Mouse (Mus musculus): ENCODE data around the gene Btn2a2. TPM values are rescaled to one million over a fixed set of nuclear protein-coding genes. Genes with fewer than 3 reads are reported as not detected.

Btn2a2 gene
- polyA plus RNA-seq, 1 experiment from 2014 or later, result 0.50 TPM

- ATAC-seq (ENCODE audit: low FRiP score, low TSS enrichment), result no peak
- 3% methylated on average over 10 of the region's 10 CpGs for WGBS
- H3K27ac ChIP-seq (ENCODE audit: low read length), result peak overlapping the region; percentile 97
- no peaks in the 10 kb centered on the region for H3K36me3 ChIP-seq (ENCODE audit: insufficient read depth, low read length)
- H3K4me3 ChIP-seq (ENCODE audit: low read length), result peak overlapping the region; percentile 85
- no peaks in the 10 kb centered on the region for H3K27me3 ChIP-seq (ENCODE audit: insufficient read depth, low read length)
- H3K9me3 ChIP-seq (ENCODE audit: low read length), result no peaks in the 10 kb centered on the region
- peaks cover 14% of the 10 kb centered on the region for H3K4me1 ChIP-seq (ENCODE audit: insufficient read depth, low read length)
- H3K9ac ChIP-seq (replicated peaks; ENCODE audit: low read length), result peak overlapping the region; percentile 83
- H3K4me2 ChIP-seq (replicated peaks; ENCODE audit: low read depth, low read length), result peak overlapping the region; percentile 83
These were observed 43.5 kb downstream of the Btn2a2 start for GRCm38 (mm10) chr13:23445156-23445555.

GRCm38 (mm10) chr13:23444451-23444850 is 44.2 kb downstream of the Btn2a2 start:
- Histone ChIP-seq H3K4me3 (ENCODE audit: low read length) (no peak overlapping the region), H3K4me1 (ENCODE audit: insufficient read depth, low read length) (peaks cover 14% of the 10 kb centered on the region), H3K36me3 (ENCODE audit: insufficient read depth, low read length) (no peaks in the 10 kb centered on the region), H3K27ac (ENCODE audit: low read length) (no peak overlapping the region), H3K27me3 (ENCODE audit: insufficient read depth, low read length) (no peaks in the 10 kb centered on the region), H3K4me2 (replicated peaks; ENCODE audit: low read depth, low read length) (peak overlapping the region; percentile 83), H3K9ac (replicated peaks; ENCODE audit: low read length) (peak overlapping the region; percentile 26; the same call in 1 of the 2 replicates), H3K9me3 (ENCODE audit: low read length) (no peaks in the 10 kb centered on the region)
- WGBS, result 68% methylated on average over 5 of the region's 5 CpGs
- ATAC-seq (ENCODE audit: low FRiP score, low TSS enrichment), result no peak

DNA sequence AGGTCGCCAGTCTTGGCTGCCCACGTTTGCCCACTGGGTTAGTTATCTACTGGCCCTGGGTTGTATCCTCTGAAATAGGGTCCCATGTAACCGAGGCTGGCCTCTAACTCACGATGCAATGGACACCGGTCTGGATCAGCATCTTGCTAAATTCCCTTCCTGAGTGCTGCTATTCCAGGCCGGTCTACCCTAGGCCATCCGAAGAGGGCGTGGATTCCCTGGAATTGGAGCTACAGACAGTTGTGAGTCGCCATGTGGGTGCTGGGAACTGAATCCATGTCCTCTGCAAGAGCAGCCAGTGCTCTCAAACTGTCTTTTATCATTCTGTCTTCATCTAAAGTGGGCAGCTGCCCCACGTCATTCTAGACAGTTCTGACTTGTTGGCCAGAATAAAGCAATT is 48.8 kb downstream of the Btn2a2 start:
- Histone ChIP-seq H3K4me2 (replicated peaks; ENCODE audit: low read depth, low read length) (no peak overlapping the region), H3K9me3 (ENCODE audit: low read length) (no peaks in the 10 kb centered on the region), H3K27ac (ENCODE audit: low read length) (no peak overlapping the region), H3K36me3 (ENCODE audit: insufficient read depth, low read length) (no peaks in the 10 kb centered on the region), H3K27me3 (ENCODE audit: insufficient read depth, low read length) (no peaks in the 10 kb centered on the region), H3K4me3 (ENCODE audit: low read length) (no peak overlapping the region), H3K9ac (replicated peaks; ENCODE audit: low read length) (no peak overlapping the region), H3K4me1 (ENCODE audit: insufficient read depth, low read length) (peaks cover 16% of the 10 kb centered on the region)
- no peak for ATAC-seq (ENCODE audit: low FRiP score, low TSS enrichment)
- WGBS, result 71% methylated on average over 10 of the region's 10 CpGs

DNA sequence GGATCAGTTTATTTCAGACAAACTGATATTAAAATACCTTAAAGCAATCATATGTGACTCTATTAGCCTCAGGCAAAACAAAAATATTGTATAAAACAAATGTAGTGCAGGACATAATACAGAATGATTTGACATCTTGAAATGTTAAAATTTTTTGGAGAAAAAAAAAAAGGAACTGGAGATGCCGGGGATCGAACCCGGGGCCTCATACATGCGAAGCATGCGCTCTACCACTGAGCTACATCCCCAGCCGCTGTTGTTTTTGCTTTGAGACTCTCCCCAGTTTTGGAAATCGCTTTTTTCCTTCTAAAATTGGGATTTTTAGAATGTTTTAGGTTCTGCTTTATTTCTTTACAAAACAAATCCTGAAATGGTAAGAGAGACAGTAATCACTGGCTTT is 50.1 kb downstream of the Btn2a2 start:
- H3K4me3 ChIP-seq (ENCODE audit: low read length), result peak overlapping the region; percentile 56
- H3K9ac ChIP-seq (replicated peaks; ENCODE audit: low read length), result 0 out of 2 replicates have a peak overlapping the region, but pooled peaks have one; percentile 38
- peaks cover 14% of the 10 kb centered on the region for H3K4me1 ChIP-seq (ENCODE audit: insufficient read depth, low read length)
- 0% methylated on average over 7 of the region's 7 CpGs for WGBS
- no peaks in the 10 kb centered on the region for H3K9me3 ChIP-seq (ENCODE audit: low read length)
- H3K27me3 ChIP-seq (ENCODE audit: insufficient read depth, low read length), result no peaks in the 10 kb centered on the region
- no peak overlapping the region for H3K27ac ChIP-seq (ENCODE audit: low read length)
- peak overlapping the region; percentile 59 for H3K4me2 ChIP-seq (replicated peaks; ENCODE audit: low read depth, low read length)
- ATAC-seq (ENCODE audit: low FRiP score, low TSS enrichment), result peak; percentile 60; the same call in 1 of the 2 replicates
- no peaks in the 10 kb centered on the region for H3K36me3 ChIP-seq (ENCODE audit: insufficient read depth, low read length)

GRCm38 (mm10) chr13:23437908-23438307 is 50.7 kb downstream of the Btn2a2 start:
- Histone ChIP-seq H3K4me2 (replicated peaks; ENCODE audit: low read depth, low read length) (peak overlapping the region; percentile 59), H3K27me3 (ENCODE audit: insufficient read depth, low read length) (no peaks in the 10 kb centered on the region), H3K4me1 (ENCODE audit: insufficient read depth, low read length) (peaks cover 17% of the 10 kb centered on the region), H3K27ac (ENCODE audit: low read length) (peak overlapping the region; percentile 84; the same call in 1 of the 2 replicates), H3K36me3 (ENCODE audit: insufficient read depth, low read length) (no peaks in the 10 kb centered on the region), H3K9ac (replicated peaks; ENCODE audit: low read length) (peak overlapping the region; percentile 69), H3K4me3 (ENCODE audit: low read length) (peak overlapping the region; percentile 56), H3K9me3 (ENCODE audit: low read length) (no peaks in the 10 kb centered on the region)
- ATAC-seq (ENCODE audit: low FRiP score, low TSS enrichment), result peak; percentile 91
- under 1% methylated on average over 17 of the region's 17 CpGs for WGBS

DNA sequence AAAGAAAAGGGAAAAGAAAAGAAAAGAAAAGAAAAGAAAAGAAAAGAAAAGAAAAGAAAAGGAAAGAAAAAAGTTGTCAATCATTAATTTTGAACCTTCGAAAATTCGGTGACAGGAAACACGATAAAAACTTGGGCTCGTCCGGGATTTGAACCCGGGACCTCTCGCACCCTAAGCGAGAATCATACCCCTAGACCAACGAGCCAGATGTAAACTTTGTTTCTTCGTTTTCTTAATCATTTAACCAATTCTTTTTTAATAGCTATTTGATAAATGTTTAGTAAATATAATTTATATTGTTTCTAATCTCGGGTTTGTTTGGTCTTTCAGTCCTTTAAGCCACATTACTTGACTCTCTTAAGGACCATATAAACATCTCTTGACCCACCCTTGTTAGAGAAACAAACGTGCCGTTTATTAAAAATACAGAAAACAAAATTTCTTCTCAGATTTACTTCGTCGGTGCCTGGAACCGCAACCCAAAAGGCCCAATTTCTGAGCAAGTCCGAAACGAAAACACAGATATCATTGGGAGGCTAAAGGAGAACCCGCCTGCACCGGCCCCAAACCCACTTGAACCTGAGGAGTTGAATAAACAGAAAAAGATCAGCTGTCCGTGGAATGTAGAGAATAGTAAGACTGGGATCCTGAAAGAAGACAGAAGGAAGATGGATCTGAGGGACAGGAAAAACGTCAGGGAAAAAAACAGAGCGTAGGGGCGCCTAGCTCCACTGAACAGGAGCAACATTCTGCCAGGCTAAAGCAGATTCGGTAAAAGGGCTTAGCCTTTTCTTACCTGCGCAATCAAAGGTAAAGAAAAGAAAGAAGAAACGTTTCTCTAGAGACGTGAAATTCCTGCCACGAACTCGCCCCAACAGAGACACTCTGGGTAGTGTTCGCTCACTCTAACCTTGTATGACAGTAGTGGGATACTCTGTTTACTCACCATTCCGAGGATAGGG is 51.5 kb downstream of the Btn2a2 start:
- H3K9me3 ChIP-seq (ENCODE audit: low read length), result no peaks in the 10 kb centered on the region
- H3K4me1 ChIP-seq (ENCODE audit: insufficient read depth, low read length), result peaks cover 17% of the 10 kb centered on the region
- under 1% methylated on average over 32 of the region's 32 CpGs for WGBS
- peak; percentile 24; the same call in 1 of the 2 replicates for ATAC-seq (ENCODE audit: low FRiP score, low TSS enrichment)
- H3K27me3 ChIP-seq (ENCODE audit: insufficient read depth, low read length), result no peaks in the 10 kb centered on the region
- H3K27ac ChIP-seq (ENCODE audit: low read length), result peak overlapping the region; percentile 84
- peak overlapping the region; percentile 59 for H3K4me2 ChIP-seq (replicated peaks; ENCODE audit: low read depth, low read length)
- H3K4me3 ChIP-seq (ENCODE audit: low read length), result peak overlapping the region; percentile 56
- H3K36me3 ChIP-seq (ENCODE audit: insufficient read depth, low read length), result no peaks in the 10 kb centered on the region
- H3K9ac ChIP-seq (replicated peaks; ENCODE audit: low read length), result peak overlapping the region; percentile 69

DNA sequence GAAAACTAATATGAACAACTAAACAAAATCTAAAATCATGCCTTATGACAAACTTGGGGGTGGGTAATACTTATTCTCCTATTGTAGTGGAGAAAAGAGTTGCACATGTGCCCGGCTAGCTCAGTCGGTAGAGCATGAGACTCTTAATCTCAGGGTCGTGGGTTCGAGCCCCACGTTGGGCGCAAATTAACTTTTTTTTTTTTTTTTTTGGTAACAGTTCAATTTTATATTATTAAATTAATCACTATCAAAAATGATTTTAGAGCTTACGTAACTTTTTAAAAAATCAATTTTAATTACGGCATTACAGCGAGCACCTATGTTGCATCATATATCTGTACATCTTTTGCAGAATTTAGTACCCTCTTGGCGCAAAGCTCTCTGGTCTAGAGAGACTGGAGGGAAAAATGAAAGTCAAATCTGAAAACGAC is 52.4 kb downstream of the Btn2a2 start:
- Histone ChIP-seq H3K36me3 (ENCODE audit: insufficient read depth, low read length) (no peaks in the 10 kb centered on the region), H3K9ac (replicated peaks; ENCODE audit: low read length) (no peak overlapping the region), H3K4me3 (ENCODE audit: low read length) (peak overlapping the region; percentile 54), H3K9me3 (ENCODE audit: low read length) (no peaks in the 10 kb centered on the region), H3K4me2 (replicated peaks; ENCODE audit: low read depth, low read length) (peak overlapping the region; percentile 65), H3K27ac (ENCODE audit: low read length) (no peak overlapping the region), H3K27me3 (ENCODE audit: insufficient read depth, low read length) (no peaks in the 10 kb centered on the region), H3K4me1 (ENCODE audit: insufficient read depth, low read length) (peaks cover 17% of the 10 kb centered on the region)
- WGBS, result 0% methylated on average over 11 of the region's 11 CpGs
- ATAC-seq (ENCODE audit: low FRiP score, low TSS enrichment), result no peak

DNA sequence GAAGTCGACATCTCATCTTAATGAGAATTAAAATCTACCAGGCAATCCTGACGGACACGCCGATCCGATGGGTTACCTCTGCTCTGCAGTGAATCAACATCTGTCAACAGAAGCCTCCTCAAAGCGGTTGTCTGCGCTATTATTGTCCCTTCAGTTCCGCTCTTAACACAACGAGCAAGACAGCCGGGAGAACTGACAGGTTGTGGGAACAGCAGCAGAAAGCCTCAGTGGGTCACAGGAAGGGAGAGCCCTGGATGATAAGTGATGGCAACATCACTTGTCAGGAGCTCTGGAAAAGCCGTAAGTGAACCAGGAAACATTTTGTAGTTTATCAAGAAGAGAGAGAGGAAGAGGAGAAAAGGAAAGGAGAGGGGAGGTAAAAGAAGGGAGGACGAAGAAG is 53.0 kb downstream of the Btn2a2 start:
- Histone ChIP-seq H3K4me1 (ENCODE audit: insufficient read depth, low read length) (peaks cover 17% of the 10 kb centered on the region), H3K27ac (ENCODE audit: low read length) (0 out of 2 replicates have a peak overlapping the region, but pooled peaks have one; percentile 55), H3K9ac (replicated peaks; ENCODE audit: low read length) (peak overlapping the region; percentile 59), H3K4me2 (replicated peaks; ENCODE audit: low read depth, low read length) (peak overlapping the region; percentile 65), H3K27me3 (ENCODE audit: insufficient read depth, low read length) (no peaks in the 10 kb centered on the region), H3K36me3 (ENCODE audit: insufficient read depth, low read length) (no peaks in the 10 kb centered on the region), H3K9me3 (ENCODE audit: low read length) (no peaks in the 10 kb centered on the region), H3K4me3 (ENCODE audit: low read length) (peak overlapping the region; percentile 54)
- 2% methylated on average over 12 of the region's 12 CpGs for WGBS
- ATAC-seq (ENCODE audit: low FRiP score, low TSS enrichment), result no peak

- Histone ChIP-seq H3K9ac (replicated peaks; ENCODE audit: low read length) (peak overlapping the region; percentile 59), H3K36me3 (ENCODE audit: insufficient read depth, low read length) (no peaks in the 10 kb centered on the region)
- WGBS, result 19% methylated on average over 4 of the region's 4 CpGs
These were observed 53.4 kb downstream of the Btn2a2 start for GRCm38 (mm10) chr13:23435241-23435640.

DNA sequence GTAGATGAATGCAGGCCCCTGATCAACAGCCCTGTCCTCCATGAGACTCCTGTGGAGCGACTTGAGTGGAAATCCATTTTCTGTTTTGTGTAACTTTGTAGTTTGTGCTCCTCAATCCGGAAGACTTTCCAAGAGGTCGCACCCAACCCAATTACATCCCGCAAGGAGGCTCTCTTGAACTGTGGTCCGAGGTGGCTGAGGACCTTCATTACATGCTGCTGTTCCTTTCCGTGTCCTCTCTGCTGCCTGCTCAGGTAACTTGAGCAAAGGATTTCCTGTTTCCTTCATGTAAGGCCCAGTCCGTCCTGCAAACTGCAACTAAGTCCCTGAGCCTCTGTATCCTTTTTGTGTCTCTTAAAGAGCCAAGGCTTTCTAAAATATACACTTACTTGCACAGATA is 54.2 kb downstream of the Btn2a2 start:
- ATAC-seq (ENCODE audit: low FRiP score, low TSS enrichment), result no peak
- Histone ChIP-seq H3K4me3 (ENCODE audit: low read length) (peak overlapping the region; percentile 5), H3K4me1 (ENCODE audit: insufficient read depth, low read length) (peaks cover 25% of the 10 kb centered on the region), H3K9ac (replicated peaks; ENCODE audit: low read length) (peak overlapping the region; percentile 38; the same call in 1 of the 2 replicates), H3K9me3 (ENCODE audit: low read length) (no peaks in the 10 kb centered on the region), H3K27ac (ENCODE audit: low read length) (no peak overlapping the region), H3K36me3 (ENCODE audit: insufficient read depth, low read length) (no peaks in the 10 kb centered on the region), H3K27me3 (ENCODE audit: insufficient read depth, low read length) (no peaks in the 10 kb centered on the region), H3K4me2 (replicated peaks; ENCODE audit: low read depth, low read length) (peak overlapping the region; percentile 34)
- 16% methylated on average over 7 of the region's 7 CpGs for WGBS

More at GRCm38 (mm10) chr13:23435241-23435640, 53.4 kb downstream of the Btn2a2 start:
- Histone ChIP-seq H3K4me2 (replicated peaks; ENCODE audit: low read depth, low read length) (peak overlapping the region; percentile 65), H3K4me3 (ENCODE audit: low read length) (peak overlapping the region; percentile 54), H3K9me3 (ENCODE audit: low read length) (no peaks in the 10 kb centered on the region), H3K4me1 (ENCODE audit: insufficient read depth, low read length) (peaks cover 17% of the 10 kb centered on the region), H3K27ac (ENCODE audit: low read length) (no peak overlapping the region), H3K27me3 (ENCODE audit: insufficient read depth, low read length) (no peaks in the 10 kb centered on the region)
- no peak for ATAC-seq (ENCODE audit: low FRiP score, low TSS enrichment)
